8 mouse cellular contexts compared by ENCODE assay signal in the genomic region with DNA sequence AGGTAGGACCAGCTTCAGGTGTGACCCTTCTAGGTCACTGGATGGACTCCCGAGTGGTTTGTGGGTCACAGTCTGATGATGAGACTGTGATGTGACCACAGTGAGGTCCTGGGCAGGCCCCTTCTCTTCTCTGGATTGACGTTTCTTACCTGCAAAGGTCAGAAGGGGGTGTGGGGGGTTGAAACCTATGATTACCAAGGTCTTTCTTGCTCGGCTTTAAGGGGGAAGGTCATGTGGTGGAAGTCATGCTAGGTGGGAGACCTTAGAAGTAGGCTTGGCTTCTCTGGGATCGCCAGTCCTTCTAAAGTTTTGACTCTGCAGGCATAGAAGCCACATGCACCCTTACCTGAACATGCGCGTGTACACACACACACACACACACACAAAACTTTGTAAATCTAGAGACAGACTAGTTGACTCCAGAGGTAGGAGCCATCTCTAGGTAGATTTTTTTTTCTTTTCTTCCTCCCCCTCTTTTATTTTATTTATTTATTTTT. TPM values are rescaled to one million over a fixed set of nuclear protein-coding genes. Genes with fewer than 3 reads are reported as not detected.
A peak's percentile ranks its signal among the peaks of the same experiment; 100 is the strongest.
DNase-seq lines count a peak whose midpoint lies in the region; ATAC-seq and TF ChIP-seq lines count a peak whose summit lies in the region.

No protein-coding gene starts in this region.

- 0 out of 2 replicates have a peak overlapping the region, but pooled peaks have one; percentile 4 for H3K27ac ChIP-seq in lung, embryonic 15.5 days
- 0 out of 2 replicates have a peak overlapping the region, but pooled peaks have one; percentile 49 for H3K27ac ChIP-seq in embryonic facial prominence, embryonic 15.5 days (replicated peaks)
- no peak overlapping the region for H3K27ac ChIP-seq in limb, embryonic 12.5 days
- H3K27ac ChIP-seq in olfactory bulb, adult 2 months (ENCODE audit: insufficient read depth, low read depth, low read length), result 0 out of 2 replicates have a peak overlapping the region, but pooled peaks have one; percentile 9

- H3K9me3 ChIP-seq in lung, embryonic 15.5 days, result no peaks in the 10 kb centered on the region
- H3K9me3 ChIP-seq in embryonic facial prominence, embryonic 15.5 days (replicated peaks), result no peaks in the 10 kb centered on the region
- no peaks in the 10 kb centered on the region for H3K9me3 ChIP-seq in limb, embryonic 12.5 days

- peaks cover 18% of the 10 kb centered on the region for H3K4me1 ChIP-seq in lung, embryonic 15.5 days
- peaks cover 13% of the 10 kb centered on the region for H3K4me1 ChIP-seq in embryonic facial prominence, embryonic 15.5 days
- H3K4me1 ChIP-seq in limb, embryonic 12.5 days (replicated peaks), result peaks cover 11% of the 10 kb centered on the region
- peaks cover 14% of the 10 kb centered on the region for H3K4me1 ChIP-seq in olfactory bulb, adult 2 months (ENCODE audit: control insufficient read depth, insufficient read depth, low read length)

- ATAC-seq in lung, embryonic 15.5 days (ENCODE audit: borderline replicate concordance, extremely low read depth, low FRiP score, low TSS enrichment), result no peak
- 0 out of 2 replicates have a peak, but pooled peaks have one; percentile 3 for ATAC-seq in embryonic facial prominence, embryonic 15.5 days (ENCODE audit: insufficient number of reproducible peaks, low FRiP score, low TSS enrichment, low read depth)
- ATAC-seq in limb, embryonic 12.5 days (ENCODE audit: insufficient number of reproducible peaks, insufficient read depth, low FRiP score, low TSS enrichment, low read depth), result no peak
- ATAC-seq in megakaryocyte progenitor cell, adult 5-6 weeks (replicated peaks; ENCODE audit: poor library complexity), result no peak

- peak overlapping the region; percentile 54 for H3K4me3 ChIP-seq in lung, embryonic 15.5 days
- peak overlapping the region; percentile 53 for H3K4me3 ChIP-seq in embryonic facial prominence, embryonic 15.5 days (replicated peaks)
- peak overlapping the region; percentile 57 for H3K4me3 ChIP-seq in limb, embryonic 12.5 days (replicated peaks)
- no peak overlapping the region for H3K4me3 ChIP-seq in olfactory bulb, adult 2 months (ENCODE audit: insufficient read depth, low read depth, low read length)

- WGBS in lung, embryonic 15.5 days, result 57% methylated on average over 6 of the region's 6 CpGs
- 42% methylated on average over 6 of the region's 6 CpGs for WGBS in embryonic facial prominence, embryonic 15.5 days
- 37% methylated on average over 6 of the region's 6 CpGs for WGBS in limb, embryonic 12.5 days
- whole genome bisulfite sequencing in olfactory bulb, adult 2 months, result 57% methylated on average over 6 of the region's 6 CpGs

- no peak for TF ChIP-seq POLR2A in olfactory bulb, adult 2 months (IDR thresholded peaks at IDR 0.05; ENCODE audit: insufficient read depth, low read depth, low read length)

- TF ChIP-seq CTCF in olfactory bulb, adult 2 months (IDR thresholded peaks at IDR 0.05; ENCODE audit: insufficient read depth, low read depth, low read length), result no peak

- no peak for DNase-seq in lung, postnatal 4 days
- DNase-seq in testis, postnatal 14 days (ENCODE audit: low spot score), result no peak
- no peak for DNase-seq in thymus, postnatal 4 days

- H3K4me2 ChIP-seq in lung, embryonic 15.5 days, result peak overlapping the region; percentile 69
- H3K4me2 ChIP-seq in embryonic facial prominence, embryonic 15.5 days (replicated peaks), result peak overlapping the region; percentile 75
- peak overlapping the region; percentile 74 for H3K4me2 ChIP-seq in limb, embryonic 12.5 days

- H3K9ac ChIP-seq in lung, embryonic 15.5 days, result no peak overlapping the region
- H3K9ac ChIP-seq in embryonic facial prominence, embryonic 15.5 days, result peak overlapping the region; percentile 37; the same call in 1 of the 2 replicates
- H3K9ac ChIP-seq in limb, embryonic 12.5 days (replicated peaks), result peak overlapping the region; percentile 64

- H3K27me3 ChIP-seq in lung, embryonic 15.5 days, result peaks cover 18% of the 10 kb centered on the region
- peaks cover 33% of the 10 kb centered on the region; the same call in 1 of the 2 replicates for H3K27me3 ChIP-seq in embryonic facial prominence, embryonic 15.5 days
- peaks cover 78% of the 10 kb centered on the region for H3K27me3 ChIP-seq in limb, embryonic 12.5 days

- no peaks in the 10 kb centered on the region for H3K36me3 ChIP-seq in lung, embryonic 15.5 days
- H3K36me3 ChIP-seq in embryonic facial prominence, embryonic 15.5 days, result no peaks in the 10 kb centered on the region
- H3K36me3 ChIP-seq in limb, embryonic 12.5 days, result no peaks in the 10 kb centered on the region

RNA-seq across cellular contexts. Expression of gene Stat5a, which starts 0.5 kb away (rescaled TPM):
- 8.2 and 9.5 TPM in 2 replicates for polyA plus RNA-seq in lung, embryonic 15.5 days (2015; fragmentation: Nextera tagmentation; extraction: Ambion mirVana)
- polyA plus RNA-seq in embryonic facial prominence, embryonic 15.5 days (2015; fragmentation: Nextera tagmentation; extraction: Ambion mirVana), result 9.7 and 10.4 TPM in 2 replicates
- 4.0 and 5.5 TPM in 2 replicates for polyA plus RNA-seq in limb, embryonic 12.5 days (2016; fragmentation: Nextera tagmentation; extraction: Ambion mirVana)
- polyA plus RNA-seq in olfactory bulb, adult 2 months (2012; ENCODE audit: insufficient read depth, insufficient read length, low replicate concordance, missing spikeins), result not detected in 2 replicates
- 25.3 and 31.0 TPM in 2 replicates for total RNA-seq in megakaryocyte progenitor cell, adult 5-6 weeks (2015)
- total RNA-seq in megakaryocyte progenitor cell, adult 5-6 weeks (2017), result 31.5 and 32.4 TPM in 2 replicates

RNA-seq across cellular contexts. Expression of gene Stat5b, which starts 9.1 kb away (rescaled TPM):
- polyA plus RNA-seq in lung, embryonic 15.5 days (2015; fragmentation: Nextera tagmentation; extraction: Ambion mirVana), result 28.1 TPM in 2 replicates
- polyA plus RNA-seq in embryonic facial prominence, embryonic 15.5 days (2015; fragmentation: Nextera tagmentation; extraction: Ambion mirVana), result 24.9 and 25.3 TPM in 2 replicates
- 20.4 and 20.6 TPM in 2 replicates for polyA plus RNA-seq in limb, embryonic 12.5 days (2016; fragmentation: Nextera tagmentation; extraction: Ambion mirVana)
- polyA plus RNA-seq in olfactory bulb, adult 2 months (2012; ENCODE audit: insufficient read depth, insufficient read length, low replicate concordance, missing spikeins), result 121 TPM in 1 of 2 replicates, not detected in the other
- total RNA-seq in megakaryocyte progenitor cell, adult 5-6 weeks (2015), result 31.1 and 32.2 TPM in 2 replicates
- 29.4 and 37.2 TPM in 2 replicates for total RNA-seq in megakaryocyte progenitor cell, adult 5-6 weeks (2017)
